Mouse (Mus musculus): ENCODE data around the gene Ak9.

- TF ChIP-seq CTCF (IDR thresholded peaks at IDR 0.05; ENCODE audit: borderline replicate concordance, extremely low read depth, insufficient read depth, insufficient read length) (no peak), POLR2A (IDR thresholded peaks at IDR 0.05; ENCODE audit: borderline replicate concordance, extremely low read depth, insufficient read depth, insufficient read length, poor library complexity, severe bottlenecking) (no peak)
Measured at GRCm38 (mm10) chr10:41291021-41291420, 12.8 kb upstream of the Ak9 start.
